Comparison of ENCODE assay signal across 7 mouse cellular contexts in the genomic region with DNA sequence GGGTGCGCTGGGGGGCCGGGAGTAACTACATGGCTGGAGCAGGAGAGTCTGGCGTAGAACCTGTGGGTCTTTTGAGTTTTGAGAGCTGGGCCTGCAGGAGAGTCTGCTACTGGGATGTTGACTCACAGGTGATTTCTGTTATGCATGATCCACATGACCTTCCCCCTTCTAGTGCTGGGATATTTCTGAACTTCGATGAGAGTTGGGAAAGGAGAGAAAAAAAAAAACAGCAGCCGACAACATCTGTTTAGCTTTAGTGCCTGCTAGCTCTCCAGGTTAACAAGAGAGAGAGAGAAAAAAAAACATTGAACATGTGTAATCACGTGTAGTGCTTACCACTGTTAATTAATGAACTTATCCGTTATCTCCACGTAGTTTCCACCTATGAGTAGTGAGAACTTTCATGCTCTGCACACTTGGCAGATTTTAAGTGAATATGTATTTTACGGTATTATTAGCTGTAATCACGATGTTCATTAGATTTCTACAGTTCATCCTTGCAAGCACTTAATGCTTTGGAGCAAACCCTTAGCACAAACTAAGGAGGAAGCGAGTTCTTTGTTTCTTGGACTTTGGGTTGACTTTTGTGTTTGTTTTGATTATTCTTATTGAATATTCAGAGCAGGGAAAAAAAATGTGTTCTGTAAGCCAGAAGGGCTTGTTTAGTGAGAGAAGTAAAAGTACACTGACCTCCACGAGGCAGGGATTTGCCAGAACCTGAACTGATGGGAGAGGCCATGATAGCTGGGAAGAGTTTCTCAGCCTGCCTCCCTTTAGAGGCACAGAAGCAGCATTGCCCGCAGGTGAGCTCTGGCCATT. TPM values are rescaled to one million over a fixed set of nuclear protein-coding genes. Genes with fewer than 3 reads are reported as not detected.
DNase-seq lines count a peak whose midpoint lies in the region; ATAC-seq and TF ChIP-seq lines count a peak whose summit lies in the region.

No protein-coding gene starts in this region.

- no peak for DNase-seq in left cerebral cortex, adult 8-10 months (ENCODE audit: low spot score in 2 of 2)
- no peak for DNase-seq in frontal cortex, adult 2 months (ENCODE audit: extremely low spot score in 1 of 2, low spot score in 1 of 2)

- no peak for TF ChIP-seq POLR2A in embryonic fibroblast, embryonic 13.5 days (IDR thresholded peaks at IDR 0.05; ENCODE audit: low read depth, low read length)

- H3K4me2 ChIP-seq in limb, embryonic 13.5 days (replicated peaks) = peak overlapping the region; percentile 80
- peak overlapping the region; percentile 80 for H3K4me2 ChIP-seq in stomach, embryonic 16.5 days (ENCODE audit: low read depth, low read length)

- peaks cover 38% of the 10 kb centered on the region for H3K36me3 ChIP-seq in megakaryocyte, embryonic 14.5 days (replicated peaks; ENCODE audit: low read length)
- H3K36me3 ChIP-seq in limb, embryonic 13.5 days = peaks cover 18% of the 10 kb centered on the region
- peaks cover 6% of the 10 kb centered on the region; the same call in 1 of the 2 replicates for H3K36me3 ChIP-seq in stomach, embryonic 16.5 days (ENCODE audit: control insufficient read depth, insufficient read depth, low read length)

- whole genome bisulfite sequencing in limb, embryonic 13.5 days = 27% methylated on average over 13 of the region's 13 CpGs
- WGBS in stomach, embryonic 16.5 days = 27% methylated on average over 13 of the region's 13 CpGs

- TF ChIP-seq CTCF in embryonic fibroblast, embryonic 13.5 days (IDR thresholded peaks at IDR 0.05; ENCODE audit: borderline replicate concordance, insufficient read depth, low read length) = no peak

- peaks cover 21% of the 10 kb centered on the region for H3K4me1 ChIP-seq in megakaryocyte, embryonic 14.5 days
- no peaks in the 10 kb centered on the region for H3K4me1 ChIP-seq in embryonic fibroblast, embryonic 13.5 days (ENCODE audit: control insufficient read depth, insufficient read depth, low read length)
- H3K4me1 ChIP-seq in limb, embryonic 13.5 days = peaks cover 9% of the 10 kb centered on the region; the same call in 1 of the 2 replicates
- peaks cover 8% of the 10 kb centered on the region; the same call in 1 of the 2 replicates for H3K4me1 ChIP-seq in stomach, embryonic 16.5 days (ENCODE audit: control insufficient read depth, insufficient read depth, low read length)

- H3K4me3 ChIP-seq in megakaryocyte, embryonic 14.5 days (replicated peaks) = peak overlapping the region; percentile 99
- H3K4me3 ChIP-seq in embryonic fibroblast, embryonic 13.5 days (ENCODE audit: insufficient read depth, low read length) = peak overlapping the region; percentile 65
- peak overlapping the region; percentile 74 for H3K4me3 ChIP-seq in limb, embryonic 13.5 days
- peak overlapping the region; percentile 84 for H3K4me3 ChIP-seq in stomach, embryonic 16.5 days (replicated peaks; ENCODE audit: low read length)

- H3K27ac ChIP-seq in embryonic fibroblast, embryonic 13.5 days (ENCODE audit: insufficient read depth, low read length) = no peak overlapping the region
- H3K27ac ChIP-seq in limb, embryonic 13.5 days = peak overlapping the region; percentile 69; the same call in 1 of the 2 replicates
- H3K27ac ChIP-seq in stomach, embryonic 16.5 days (ENCODE audit: low read length) = peak overlapping the region; percentile 82

- no peaks in the 10 kb centered on the region for H3K27me3 ChIP-seq in megakaryocyte, embryonic 14.5 days (replicated peaks)
- no peaks in the 10 kb centered on the region for H3K27me3 ChIP-seq in limb, embryonic 13.5 days
- no peaks in the 10 kb centered on the region for H3K27me3 ChIP-seq in stomach, embryonic 16.5 days (ENCODE audit: control insufficient read depth, insufficient read depth, low read length)

- H3K9me3 ChIP-seq in megakaryocyte, embryonic 14.5 days = no peaks in the 10 kb centered on the region
- H3K9me3 ChIP-seq in limb, embryonic 13.5 days = no peaks in the 10 kb centered on the region
- H3K9me3 ChIP-seq in stomach, embryonic 16.5 days (replicated peaks; ENCODE audit: control insufficient read depth, low read length) = no peaks in the 10 kb centered on the region

- no peak for ATAC-seq in megakaryocyte, adult 5-6 weeks (ENCODE audit: poor library complexity, severe bottlenecking)
- ATAC-seq in limb, embryonic 13.5 days (ENCODE audit: low FRiP score, low read depth) = no peak
- no peak for ATAC-seq in stomach, embryonic 16.5 days (ENCODE audit: insufficient read depth, low FRiP score)

- peak overlapping the region; percentile 77 for H3K9ac ChIP-seq in limb, embryonic 13.5 days
- H3K9ac ChIP-seq in stomach, embryonic 16.5 days (ENCODE audit: low read length) = peak overlapping the region; percentile 88

RNA-seq across cellular contexts. Expression of a gene that starts 1.0 kb away (rescaled TPM):
- polyA plus RNA-seq in megakaryocyte, embryonic 14.5 days (2012; ENCODE audit: insufficient read depth, low replicate concordance) = 21.0 and 29.7 TPM in 2 replicates
- total RNA-seq in megakaryocyte, adult 5-6 weeks (2015) = 37.7 and 42.5 TPM in 2 replicates
- 34.1 and 43.2 TPM in 2 replicates for total RNA-seq in megakaryocyte, adult 5-6 weeks (2017)
- 18.2 and 22.9 TPM in 2 replicates for polyA plus RNA-seq in embryonic fibroblast, embryonic 13.5 days (2011; ENCODE audit: insufficient read length, low read depth, missing spikeins)
- 56.6 and 57.5 TPM in 2 replicates for polyA plus RNA-seq in limb, embryonic 13.5 days (2015; fragmentation: Nextera tagmentation; extraction: Ambion mirVana)
- 84.8 and 85.6 TPM in 2 replicates for polyA plus RNA-seq in stomach, embryonic 16.5 days (2015; fragmentation: Nextera tagmentation; extraction: Ambion mirVana)
- 10 to 100 TPM; 21.9 to 26.4 (median 22.7) TPM for total RNA-seq in left cerebral cortex, adult 8-10 months (2022)
- 37.4 and 42.1 TPM in 2 replicates for polyA plus RNA-seq in frontal cortex, adult 2 months (2012; rRNA removed)

RNA-seq across cellular contexts. Expression of a gene that starts 42.6 kb away (rescaled TPM):
- 15.5 and 56.2 TPM in 2 replicates for polyA plus RNA-seq in megakaryocyte, embryonic 14.5 days (2012; ENCODE audit: insufficient read depth, low replicate concordance)
- total RNA-seq in megakaryocyte, adult 5-6 weeks (2015) = 168 and 194 TPM in 2 replicates
- 167 and 196 TPM in 2 replicates for total RNA-seq in megakaryocyte, adult 5-6 weeks (2017)
- polyA plus RNA-seq in embryonic fibroblast, embryonic 13.5 days (2011; ENCODE audit: insufficient read length, low read depth, missing spikeins) = 81.7 and 105 TPM in 2 replicates
- polyA plus RNA-seq in limb, embryonic 13.5 days (2015; fragmentation: Nextera tagmentation; extraction: Ambion mirVana) = 80.4 and 81.8 TPM in 2 replicates
- 112 TPM in 2 replicates for polyA plus RNA-seq in stomach, embryonic 16.5 days (2015; fragmentation: Nextera tagmentation; extraction: Ambion mirVana)
- 10 to 100 TPM; 50.9 to 56.1 (median 53.0) TPM for total RNA-seq in left cerebral cortex, adult 8-10 months (2022)
- 64.0 and 68.9 TPM in 2 replicates for polyA plus RNA-seq in frontal cortex, adult 2 months (2012; rRNA removed)

RNA-seq across cellular contexts. Expression of a gene that starts 42.8 kb away (rescaled TPM):
- polyA plus RNA-seq in megakaryocyte, embryonic 14.5 days (2012; ENCODE audit: insufficient read depth, low replicate concordance) = 5.0 and 10.5 TPM in 2 replicates
- total RNA-seq in megakaryocyte, adult 5-6 weeks (2015) = 21.8 and 27.7 TPM in 2 replicates
- 20.5 and 31.2 TPM in 2 replicates for total RNA-seq in megakaryocyte, adult 5-6 weeks (2017)
- 20.4 TPM in 2 replicates for polyA plus RNA-seq in embryonic fibroblast, embryonic 13.5 days (2011; ENCODE audit: insufficient read length, low read depth, missing spikeins)
- 33.1 and 33.7 TPM in 2 replicates for polyA plus RNA-seq in limb, embryonic 13.5 days (2015; fragmentation: Nextera tagmentation; extraction: Ambion mirVana)
- polyA plus RNA-seq in stomach, embryonic 16.5 days (2015; fragmentation: Nextera tagmentation; extraction: Ambion mirVana) = 212 and 275 TPM in 2 replicates
- 100 to 1,000 TPM in 1 of 4 experiments, 10 to 100 TPM in 3; 93.7 to 109 (median 95.2) TPM for total RNA-seq in left cerebral cortex, adult 8-10 months (2022)
- 261 and 283 TPM in 2 replicates for polyA plus RNA-seq in frontal cortex, adult 2 months (2012; rRNA removed)
